Mouse (Mus musculus) intestine, embryonic 16.5 days (tissue): ENCODE data around the gene Smim7. TPM values are rescaled to one million over a fixed set of nuclear protein-coding genes. Genes with fewer than 3 reads are reported as not detected.
A peak's percentile ranks its signal among the peaks of the same experiment; 100 is the strongest.

Experiments
- ATAC-seq: fragments of 200-750 bp; cut with Nextera tagmentation; 2 replicates; pipeline ENCODE4 v1.8.0; 2017; ENCODE audit warnings: moderate TSS enrichment, moderate library complexity
- H3K27ac ChIP-seq: fragments of 300-500 bp; sonication (generic); 2 replicates; pipeline ENCODE4 v1.5.1; 2014; ENCODE audit warnings: mild to moderate bottlenecking, low read length
- H3K27me3 ChIP-seq: fragments of 300-500 bp; sonication (generic); replicated peaks from 2 replicates; pipeline ENCODE4 v1.6.1; 2014; ENCODE audit warnings: low read length, control low read depth, mixed read lengths; ENCODE audit not compliant: control insufficient read depth, insufficient read depth
- H3K36me3 ChIP-seq: fragments of 300-500 bp; sonication (generic); 2 replicates; pipeline ENCODE4 v1.6.1; 2014; ENCODE audit warnings: low read length, control low read depth; ENCODE audit not compliant: control insufficient read depth, insufficient read depth
- H3K4me1 ChIP-seq: fragments of 300-500 bp; sonication (generic); 2 replicates; pipeline ENCODE4 v1.6.1; 2014; ENCODE audit warnings: low read length, control low read depth, mixed read lengths; ENCODE audit not compliant: control insufficient read depth, insufficient read depth
- H3K4me2 ChIP-seq: fragments of 300-500 bp; sonication (generic); 2 replicates; pipeline ENCODE4 v1.6.1; 2014; ENCODE audit warnings: low read depth, low read length, control low read depth
- H3K4me3 ChIP-seq: fragments of 300-500 bp; sonication (generic); 2 replicates; pipeline ENCODE4 v1.5.1; 2014; ENCODE audit warnings: mild to moderate bottlenecking, low read length
- H3K9ac ChIP-seq: fragments of 300-500 bp; sonication (generic); 2 replicates; pipeline ENCODE4 v1.6.1; 2014; ENCODE audit warnings: low read depth, low read length
- H3K9me3 ChIP-seq: fragments of 300-500 bp; sonication (generic); 2 replicates; pipeline ENCODE4 v1.6.1; 2016; ENCODE audit warnings: low read length, control low read depth; ENCODE audit not compliant: control insufficient read depth
- WGBS: fragments of 180-500 bp; shearing (Covaris S2); extraction: QIAGEN DNeasy Blood & Tissue Kit; methylation state at CpG from one replicate; pipeline ENCODE4 v1.1.7; 2014; 5-methylcytosine and 5-hydroxymethylcytosine counted together
- polyA plus RNA-seq: library from polyadenylated mRNA; unstranded; fragments of >200 nt; fragmentation: Nextera tagmentation; extraction: Ambion mirVana; gene quantifications from 2 replicates; pipeline ENCODE4 v1.2.1, GENCODE M21; 2015

Gene Smim7
- polyA plus RNA-seq, 1 experiment from 2014 or later: 121 TPM

DNA sequence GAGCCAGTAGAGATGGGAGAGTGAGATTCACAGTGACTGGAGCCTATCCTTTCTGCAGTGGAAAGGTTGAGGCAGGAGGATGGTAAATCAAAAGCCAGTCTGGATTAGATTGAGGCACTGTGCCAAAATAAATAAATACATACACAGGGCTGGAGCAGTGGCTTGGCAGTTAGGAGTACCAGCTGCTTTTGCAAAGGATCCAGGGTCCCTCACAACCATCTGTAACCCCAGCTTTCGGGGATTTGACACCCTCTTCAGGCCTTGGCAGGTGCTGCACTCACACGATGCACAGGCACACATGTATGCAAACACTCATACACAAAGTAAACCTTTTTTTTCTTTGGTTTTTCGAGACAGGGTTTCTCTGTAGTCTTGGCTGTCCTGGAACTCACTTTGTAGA, 6.4 kb upstream of the Smim7 start:
- H3K27ac ChIP-seq: no peak overlapping the region
- ATAC-seq: no peak
- H3K27me3 ChIP-seq: no peaks in the 10 kb centered on the region
- no peaks in the 10 kb centered on the region for H3K9me3 ChIP-seq
- H3K4me3 ChIP-seq: no peak overlapping the region
- H3K36me3 ChIP-seq: no peaks in the 10 kb centered on the region; the same call in 1 of the 2 replicates
- 73% methylated on average over 3 of the region's 3 CpGs for WGBS
- H3K4me2 ChIP-seq: no peak overlapping the region
- H3K9ac ChIP-seq: no peak overlapping the region
- peaks cover 7% of the 10 kb centered on the region for H3K4me1 ChIP-seq

GRCm38 (mm10) chr8:72575915-72576314, 5.0 kb upstream of the Smim7 start:
- WGBS: 91% methylated on average over 6 of the region's 6 CpGs
- H3K4me1 ChIP-seq: peaks cover 9% of the 10 kb centered on the region
- H3K27me3 ChIP-seq: no peaks in the 10 kb centered on the region
- no peak overlapping the region for H3K4me3 ChIP-seq
- no peak overlapping the region for H3K9ac ChIP-seq
- H3K4me2 ChIP-seq: no peak overlapping the region
- no peaks in the 10 kb centered on the region; the same call in 1 of the 2 replicates for H3K36me3 ChIP-seq
- H3K9me3 ChIP-seq: no peaks in the 10 kb centered on the region
- H3K27ac ChIP-seq: no peak overlapping the region
- ATAC-seq: no peak

DNA sequence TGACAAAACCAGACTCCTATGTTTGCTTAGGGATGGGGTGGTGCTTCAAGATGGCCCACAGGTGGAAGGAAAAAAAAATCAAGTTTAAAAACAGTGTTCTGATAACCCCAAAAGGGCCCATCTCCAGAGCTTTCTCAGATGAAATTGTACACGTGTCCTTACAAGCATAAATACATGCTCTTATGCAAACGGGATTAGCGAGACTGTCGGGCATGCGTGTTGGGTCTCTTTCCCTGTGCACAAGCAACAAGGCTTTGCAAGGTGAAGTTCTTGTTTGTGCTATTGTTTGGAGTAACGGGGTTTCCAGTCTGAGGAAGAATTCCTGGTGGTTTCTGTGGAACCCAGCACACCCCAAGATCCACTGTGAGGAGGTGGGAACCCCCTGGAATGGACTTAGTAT, 2.6 kb upstream of the Smim7 start:
- WGBS: 83% methylated on average over 6 of the region's 6 CpGs
- Histone ChIP-seq H3K4me3 (no peak overlapping the region), H3K4me2 (no peak overlapping the region), H3K27me3 (no peaks in the 10 kb centered on the region), H3K4me1 (peaks cover 19% of the 10 kb centered on the region), H3K36me3 (no peaks in the 10 kb centered on the region; the same call in 1 of the 2 replicates), H3K9ac (no peak overlapping the region), H3K27ac (no peak overlapping the region), H3K9me3 (no peaks in the 10 kb centered on the region)
- no peak for ATAC-seq

DNA sequence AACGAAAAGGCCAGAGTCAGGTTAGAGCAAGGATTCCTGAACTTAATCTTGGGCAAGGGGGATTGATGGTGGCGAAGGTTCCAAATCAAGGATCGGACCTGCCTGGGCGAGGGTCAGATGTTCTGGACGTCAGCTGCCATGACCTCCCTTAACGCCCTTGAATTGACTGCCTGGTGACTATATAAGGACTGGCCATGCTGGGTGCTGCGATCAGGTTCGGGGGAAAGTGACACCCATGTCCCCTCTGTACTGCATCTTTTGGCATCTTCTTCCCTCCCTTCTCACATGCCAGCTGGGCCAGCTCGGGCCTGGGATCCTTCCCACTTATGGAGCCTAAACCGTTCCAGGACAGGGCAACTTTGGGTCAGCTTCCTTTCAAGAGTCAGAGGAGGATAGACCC, 1.6 kb upstream of the Smim7 start:
- H3K36me3 ChIP-seq: no peaks in the 10 kb centered on the region; the same call in 1 of the 2 replicates
- H3K9ac ChIP-seq: peak overlapping the region; percentile 79
- H3K27me3 ChIP-seq: no peaks in the 10 kb centered on the region
- no peak overlapping the region for H3K27ac ChIP-seq
- H3K4me3 ChIP-seq: peak overlapping the region; percentile 73
- ATAC-seq: no peak
- 5% methylated on average over 10 of the region's 10 CpGs for WGBS
- peak overlapping the region; percentile 94 for H3K4me2 ChIP-seq
- no peaks in the 10 kb centered on the region for H3K9me3 ChIP-seq
- H3K4me1 ChIP-seq: peaks cover 19% of the 10 kb centered on the region

GRCm38 (mm10) chr8:72571611-72572473, 954 bp upstream of the Smim7 start, which contains the start of gene Tmem38a:
Tmem38a (plus strand) TSS chr8:72572055.
- peak; percentile 29 for ATAC-seq

DNA sequence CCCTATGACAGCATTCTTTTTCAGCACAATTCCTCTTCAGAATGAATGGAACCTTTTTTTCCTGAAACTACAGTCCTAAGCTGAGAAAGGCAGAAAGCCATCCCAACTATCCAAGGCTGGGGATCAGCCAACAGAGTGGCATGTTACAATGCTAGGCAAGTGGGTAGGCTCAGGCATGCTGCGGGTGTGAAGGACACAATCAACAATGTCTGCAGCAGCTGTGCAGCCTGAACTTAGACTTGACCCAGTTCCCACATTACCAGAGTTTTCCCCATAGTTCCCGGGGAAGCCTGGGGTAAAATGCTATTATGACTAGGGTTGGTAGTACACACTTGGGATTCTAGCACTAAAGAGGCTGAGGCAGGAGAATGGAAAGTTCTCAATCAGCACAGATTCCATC, 4.9 kb downstream of the Smim7 start:
- Histone ChIP-seq H3K4me3 (no peak overlapping the region), H3K4me2 (no peak overlapping the region), H3K27me3 (no peaks in the 10 kb centered on the region), H3K36me3 (peaks cover 20% of the 10 kb centered on the region), H3K4me1 (peaks cover 10% of the 10 kb centered on the region), H3K9me3 (no peaks in the 10 kb centered on the region), H3K9ac (no peak overlapping the region), H3K27ac (no peak overlapping the region)
- 97% methylated on average over 2 of the region's 2 CpGs for WGBS
- ATAC-seq: no peak

More at GRCm38 (mm10) chr8:72571611-72572473, 954 bp upstream of the Smim7 start, which contains the start of gene Tmem38a:
- Histone ChIP-seq H3K9me3 (no peaks in the 10 kb centered on the region), H3K36me3 (peaks cover 3% of the 10 kb centered on the region), H3K4me3 (peak within 1 kb of the TSS; percentile 73), H3K4me2 (peak within 1 kb of the TSS; percentile 94), H3K9ac (peak within 1 kb of the TSS; percentile 79), H3K4me1 (peaks cover 19% of the 10 kb centered on the region), H3K27me3 (no peaks in the 10 kb centered on the region), H3K27ac (peak within 1 kb of the TSS; percentile 95)
- under 1% methylated on average over 45 of the region's 45 CpGs for WGBS

GRCm38 (mm10) chr8:72561111-72561689, 9.7 kb downstream of the Smim7 start:
- no peaks in the 10 kb centered on the region for H3K9me3 ChIP-seq
- H3K4me2 ChIP-seq: no peak overlapping the region
- WGBS: 95% methylated on average over 1 of the region's 1 CpGs
- no peak overlapping the region for H3K27ac ChIP-seq
- no peaks in the 10 kb centered on the region for H3K27me3 ChIP-seq
- no peak for ATAC-seq
- peaks cover 12% of the 10 kb centered on the region for H3K36me3 ChIP-seq
- H3K4me3 ChIP-seq: no peak overlapping the region
- no peak overlapping the region for H3K9ac ChIP-seq
- no peaks in the 10 kb centered on the region for H3K4me1 ChIP-seq

DNA sequence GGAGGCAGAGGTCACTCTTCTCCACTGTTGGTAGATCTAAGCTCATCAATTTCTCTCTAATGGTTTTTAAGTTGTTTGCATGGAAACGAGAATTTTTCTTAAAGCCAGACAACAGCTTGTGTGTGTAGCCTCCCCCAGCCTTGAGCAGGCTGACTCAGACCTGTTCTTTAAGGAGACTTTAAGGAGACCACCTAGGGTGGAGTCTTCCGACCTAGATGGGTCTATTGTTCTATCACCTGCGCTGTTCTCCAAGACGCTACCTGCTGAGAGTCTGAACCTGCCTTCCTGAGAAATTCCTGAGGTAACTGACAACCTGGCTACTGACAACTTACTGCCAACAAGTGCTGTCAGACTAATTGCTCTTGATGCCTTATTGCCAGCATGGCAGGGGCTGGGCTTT, 15.1 kb downstream of the Smim7 start:
- WGBS: 40% methylated on average over 4 of the region's 4 CpGs
- Histone ChIP-seq H3K4me3 (no peak overlapping the region), H3K4me1 (no peaks in the 10 kb centered on the region), H3K4me2 (no peak overlapping the region), H3K9me3 (no peaks in the 10 kb centered on the region), H3K9ac (no peak overlapping the region), H3K36me3 (no peaks in the 10 kb centered on the region), H3K27me3 (no peaks in the 10 kb centered on the region), H3K27ac (no peak overlapping the region)
- ATAC-seq: no peak

DNA sequence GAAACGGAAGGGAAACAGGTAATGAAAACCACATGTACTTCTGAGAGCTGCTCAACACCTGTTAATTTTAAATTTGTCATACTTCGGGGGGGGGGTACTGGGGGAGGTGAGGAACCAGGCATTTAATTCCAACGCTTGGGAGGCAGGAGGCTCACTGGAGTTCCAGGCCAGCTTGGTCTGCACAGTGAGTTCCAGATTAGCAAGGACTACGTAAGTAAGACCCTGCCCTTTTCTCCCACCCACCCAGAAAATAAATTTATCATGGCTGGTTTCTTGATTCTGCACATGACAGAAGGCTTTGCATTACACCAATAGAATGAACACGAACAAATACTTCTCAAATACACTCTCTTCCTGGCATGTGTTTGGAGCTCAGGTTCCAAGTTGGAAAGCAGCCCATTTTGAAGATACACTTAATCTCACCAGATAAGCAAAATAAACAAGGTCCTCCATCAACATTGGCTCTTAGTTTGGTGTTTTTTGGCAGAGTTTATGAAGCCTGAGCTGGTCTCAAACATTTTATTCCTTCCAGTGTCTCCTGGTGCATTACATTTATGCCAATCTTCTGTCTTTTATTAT, 21.5 kb downstream of the Smim7 start:
- ATAC-seq: no peak
- Histone ChIP-seq H3K27ac (peak overlapping the region; percentile 94; the same call in 1 of the 2 replicates), H3K4me3 (peak overlapping the region; percentile 87), H3K9ac (peak overlapping the region; percentile 81), H3K9me3 (no peaks in the 10 kb centered on the region), H3K27me3 (no peaks in the 10 kb centered on the region), H3K4me2 (peak overlapping the region; percentile 67), H3K4me1 (peaks cover 12% of the 10 kb centered on the region; the same call in 1 of the 2 replicates), H3K36me3 (no peaks in the 10 kb centered on the region)
- 8% methylated on average over 5 of the region's 5 CpGs for WGBS
